Mouse (Mus musculus) cerebellum, adult 11 months (tissue): ENCODE measurements at regions not wholly inside any gene's neighbourhood (a gene's known extent, or its start where the extent isn't known, plus 50 kb on each side); places are given as distances from the start of the nearest gene placed in this dataset.
"Not testable (repeated sequence)": the region's sequence is repeated elsewhere in the genome, so short reads cannot be mapped to it uniquely, and the experiment has no call there.

ENCODE experiments used
- DNase-seq: peaks from one replicate; pipeline ENCODE4 v3.0.0; 2022

DNA sequence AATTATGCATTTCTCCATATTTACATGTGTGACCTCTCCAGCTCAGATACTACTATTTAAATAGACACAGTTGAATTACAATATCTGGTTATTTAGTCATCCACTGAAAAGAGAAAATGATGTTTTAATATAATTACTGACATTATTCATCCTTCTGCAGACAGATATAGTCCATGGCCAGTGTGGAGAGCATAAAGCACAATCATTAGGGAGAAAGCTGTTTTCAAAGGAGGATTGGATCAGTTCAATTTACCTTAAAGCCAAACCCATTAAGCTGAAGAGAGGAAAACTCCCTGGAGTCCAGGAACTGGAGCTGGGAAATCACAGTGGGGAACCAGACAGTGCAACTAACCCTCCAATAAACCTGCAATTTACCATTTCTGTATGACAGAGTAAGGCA, 339.8 kb upstream of the Rgs17 start:
- no peak for DNase-seq

DNA sequence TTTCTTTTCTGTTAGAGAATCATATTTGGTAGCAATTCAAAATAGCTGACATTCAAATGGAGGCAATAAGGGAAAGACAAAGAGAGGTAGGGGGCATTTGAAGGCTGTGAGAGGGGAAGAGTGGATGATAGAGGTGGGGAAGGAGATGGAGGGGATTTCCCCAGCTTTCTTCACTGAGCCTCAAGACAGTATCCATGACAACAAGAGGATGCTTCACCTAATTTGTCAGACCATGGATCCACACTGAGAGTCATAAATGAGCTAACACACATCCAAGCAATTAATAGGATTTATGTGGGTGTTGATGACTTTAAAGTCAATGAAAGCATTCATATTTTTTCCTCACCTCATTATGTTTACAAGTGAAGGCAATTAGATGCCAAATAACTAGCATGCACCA, 343.5 kb upstream of the Rgs17 start:
- DNase-seq, result no peak

DNA sequence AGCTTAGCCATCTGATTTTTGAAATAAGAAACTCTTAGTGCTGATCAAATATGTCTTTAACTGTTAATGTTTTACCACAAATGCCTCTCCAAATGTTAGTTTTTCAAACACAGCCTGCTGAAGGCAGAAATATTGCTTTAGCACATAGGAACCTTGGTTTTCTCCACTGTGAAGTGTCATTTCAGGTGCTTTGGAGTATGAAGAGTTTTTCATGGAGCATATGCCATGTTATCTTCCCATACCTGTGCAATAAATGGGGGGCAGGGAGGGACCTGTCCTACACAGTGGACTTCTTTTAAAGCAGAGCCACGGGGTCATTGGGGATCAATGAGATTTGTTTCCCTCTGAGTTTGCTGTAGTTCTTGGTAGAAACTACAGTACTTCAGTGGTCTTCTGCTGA, 369.2 kb upstream of the Rgs17 start:
- DNase-seq, result no peak

DNA sequence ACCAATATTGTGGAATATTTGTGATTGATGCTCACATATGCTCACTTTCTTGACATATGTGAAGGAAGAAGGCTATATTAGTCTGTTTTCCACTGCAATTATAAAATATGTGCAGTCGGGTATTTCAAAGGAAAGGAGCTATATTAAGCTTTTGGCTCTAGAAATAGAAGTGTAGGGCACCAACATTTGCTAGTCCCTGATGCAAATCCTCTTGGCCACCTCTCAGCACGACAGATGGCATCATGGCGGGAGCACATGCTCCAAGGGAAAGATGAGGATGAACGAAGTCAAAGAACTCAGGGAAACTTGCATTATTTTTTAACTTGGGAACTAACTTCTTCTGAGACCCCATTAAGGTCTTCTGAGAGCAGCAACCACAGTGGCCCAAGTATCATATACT, 374.4 kb upstream of the Rgs17 start:
- peak; percentile 56 for DNase-seq

DNA sequence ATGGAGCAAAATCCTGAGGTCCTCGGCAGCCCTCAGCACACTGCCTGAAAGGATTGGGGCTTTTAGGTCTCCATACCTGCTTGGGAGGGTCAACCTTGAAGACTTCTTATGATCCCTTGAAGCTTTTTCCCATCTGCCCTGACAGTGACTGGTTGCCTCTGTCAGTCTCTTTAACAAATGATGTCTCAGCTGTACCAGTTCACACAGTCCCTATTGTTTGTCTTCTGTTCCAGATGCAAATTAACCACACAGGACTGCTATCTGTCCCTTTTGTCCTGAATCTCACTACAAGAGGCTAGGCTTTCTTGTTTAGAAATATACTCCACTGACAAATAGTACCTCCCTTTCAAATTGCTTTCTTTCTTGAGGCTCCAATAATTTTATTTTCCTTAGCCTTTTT, 375.6 kb upstream of the Rgs17 start:
- DNase-seq, result no peak

DNA sequence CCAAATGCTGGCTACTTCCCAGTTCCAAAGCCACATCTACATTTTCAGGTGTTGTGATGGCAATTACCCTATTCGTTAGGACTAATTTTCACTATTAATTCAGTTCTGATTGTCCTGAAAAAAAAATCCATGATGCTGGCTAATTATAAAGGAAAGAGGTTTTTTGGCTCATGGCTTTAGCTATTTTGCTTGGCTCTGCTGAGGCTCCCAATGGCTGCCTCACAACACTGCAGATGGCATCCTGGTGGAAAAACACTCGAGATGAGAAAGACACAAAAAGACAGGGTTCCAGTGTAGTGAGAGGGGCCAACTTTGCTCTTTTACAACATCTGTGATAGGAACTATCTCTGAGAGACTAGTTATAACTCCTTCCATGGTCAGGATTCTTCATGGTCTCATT, 376.5 kb upstream of the Rgs17 start:
- peak; percentile 10 for DNase-seq

DNA sequence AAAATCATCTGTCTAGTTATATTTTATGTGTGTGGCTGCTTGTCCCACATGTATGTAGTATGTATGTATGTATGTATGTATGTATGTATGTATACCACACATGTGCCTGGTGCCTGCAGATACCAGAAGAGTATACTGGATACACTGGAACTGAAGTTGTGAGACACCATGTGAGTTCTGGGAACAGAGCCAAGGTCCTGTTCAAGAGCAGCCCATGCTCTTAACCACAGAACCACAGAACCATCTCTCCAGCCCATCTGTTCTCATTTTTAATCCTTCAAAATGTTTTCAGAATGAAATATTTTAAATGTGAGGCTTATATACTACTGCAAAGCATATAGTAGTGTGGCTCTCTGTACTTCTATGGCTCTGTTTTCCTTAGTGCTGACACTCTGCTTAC, 379.3 kb upstream of the Rgs17 start:
- DNase-seq, result no peak

DNA sequence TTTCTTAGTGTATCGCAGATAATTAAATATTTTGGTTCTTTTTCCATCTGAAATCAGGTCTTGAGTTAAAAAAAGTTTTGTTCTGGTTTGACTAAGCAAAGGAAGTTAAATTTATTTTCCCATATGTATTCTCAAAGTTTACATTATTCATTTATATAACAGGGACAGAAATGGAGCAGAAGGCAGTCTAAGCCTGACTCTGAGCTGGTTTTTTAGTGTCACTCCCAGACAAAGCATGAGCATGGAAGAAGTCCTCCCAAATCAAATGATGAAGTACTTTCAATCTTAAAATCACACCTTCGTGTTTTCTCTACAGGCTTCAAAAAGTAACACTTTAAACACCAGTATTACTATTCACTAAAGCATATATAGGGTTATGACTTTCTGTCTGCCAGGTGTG, 387.2 kb upstream of the Rgs17 start:
- DNase-seq, result no peak

DNA sequence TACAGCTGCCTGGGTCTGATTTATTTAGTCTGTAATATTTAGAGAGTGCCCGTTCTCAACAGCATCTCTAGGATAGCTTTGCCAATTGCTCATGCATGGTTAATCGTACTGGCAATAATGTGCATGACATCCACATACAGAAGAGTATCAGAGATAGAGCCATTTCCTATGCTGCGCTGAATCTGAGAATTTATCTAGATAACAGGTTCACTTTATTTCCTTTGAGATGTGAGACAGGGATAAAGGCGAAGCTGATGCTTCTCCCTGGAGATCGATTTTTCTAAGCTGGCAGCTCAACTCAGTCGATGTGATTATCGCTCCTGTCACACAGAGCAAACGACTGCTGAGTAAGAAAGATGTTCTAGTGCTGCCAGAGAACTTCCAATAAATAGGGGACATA, 416.7 kb upstream of the Oprm1 start:
- DNase-seq, result no peak

DNA sequence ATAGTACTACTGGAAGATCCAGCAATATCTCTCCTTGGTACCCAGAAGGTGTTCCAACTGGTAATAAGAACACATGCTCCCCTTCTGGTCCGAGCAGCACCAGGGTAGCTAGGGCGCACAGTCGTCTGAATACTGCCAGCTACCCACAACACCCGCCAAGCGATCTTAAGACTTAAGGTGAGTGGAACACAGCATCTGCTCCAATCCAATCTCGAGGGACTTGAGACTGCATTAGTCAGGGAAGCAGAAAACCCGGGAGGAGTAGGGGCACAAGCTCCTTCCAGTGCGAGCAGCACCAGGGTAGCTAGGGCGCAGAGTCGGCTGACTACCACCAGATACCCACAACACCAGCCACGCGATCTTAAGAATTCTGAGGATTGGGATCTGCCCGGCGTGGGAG, 409.1 kb upstream of the Oprm1 start:
- DNase-seq, result not testable (repeated sequence)

DNA sequence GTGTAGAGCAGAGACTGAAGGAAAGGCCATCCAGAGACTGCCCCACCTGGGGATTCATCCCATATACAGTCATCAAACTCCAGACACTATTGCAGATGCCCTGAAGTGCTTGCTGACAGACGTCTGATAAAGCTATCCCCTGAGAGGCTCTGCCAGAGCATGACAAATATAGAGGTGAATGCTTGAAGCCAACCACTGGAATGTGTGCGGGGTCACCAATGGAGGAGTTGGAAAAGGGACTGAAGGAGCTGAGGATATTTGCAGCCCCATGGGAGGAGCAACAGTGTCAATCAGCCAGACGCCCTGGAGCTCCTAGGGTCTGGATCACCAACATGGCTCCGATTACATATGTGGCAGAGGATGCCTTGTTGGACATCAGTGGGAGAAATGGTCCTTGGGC, 392.1 kb upstream of the Oprm1 start:
- DNase-seq, result no peak

DNA sequence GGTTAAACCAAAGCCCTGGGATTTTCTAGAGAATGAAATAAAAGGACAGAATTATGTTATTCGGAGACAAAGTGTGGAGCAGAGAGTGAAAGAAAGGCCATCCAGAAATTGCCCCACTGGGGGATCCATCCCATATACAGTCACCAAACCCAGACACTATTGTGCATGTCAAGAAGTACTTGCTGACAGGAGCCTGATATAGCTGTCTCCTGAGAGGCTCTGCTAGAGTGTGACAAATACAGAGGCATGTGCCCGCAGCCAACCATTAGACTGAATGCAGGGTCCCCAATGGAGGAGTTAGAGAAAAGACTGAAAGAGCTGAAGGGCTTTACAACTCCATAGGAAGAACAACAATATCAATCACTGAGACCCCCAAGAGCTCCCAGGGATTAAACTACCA, 386.6 kb upstream of the Oprm1 start:
- DNase-seq, result no peak

DNA sequence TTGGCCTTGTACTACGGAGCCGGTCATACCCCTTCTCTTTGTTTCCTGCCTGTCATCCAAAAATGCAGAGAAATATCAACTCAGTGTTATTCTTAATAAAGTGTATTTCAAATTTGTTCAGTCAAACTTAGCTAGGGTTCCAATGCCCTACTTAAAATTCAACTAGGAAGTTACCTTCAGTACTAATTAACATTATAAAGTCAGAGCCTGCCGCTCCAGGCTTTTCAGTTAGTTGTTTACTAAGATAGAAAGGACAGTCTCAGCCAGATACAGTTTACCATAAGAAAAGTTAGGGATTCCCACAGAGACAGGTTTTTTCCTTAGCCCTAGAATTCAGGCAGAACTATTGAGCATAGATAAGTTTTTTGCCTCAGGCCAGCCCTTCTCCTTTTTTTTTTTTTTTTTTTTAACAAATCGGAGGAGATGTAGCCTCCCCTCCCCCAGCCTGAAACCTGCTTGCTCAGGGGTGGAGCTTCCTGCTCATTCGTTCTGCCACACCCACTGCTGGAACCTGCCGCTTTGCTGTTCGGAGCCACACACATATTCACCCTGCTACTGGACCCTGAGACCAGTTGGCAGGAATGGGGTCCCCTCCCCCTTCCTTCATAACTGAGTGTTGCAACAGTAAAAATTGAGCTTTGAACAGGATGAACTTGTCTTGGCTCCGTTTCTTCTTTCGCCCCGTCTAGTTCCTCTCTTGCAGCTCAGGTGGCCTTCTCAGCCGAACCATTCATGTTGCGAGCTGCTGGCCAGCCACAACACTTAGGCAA, 340.8 kb upstream of the Oprm1 start:
- not testable (repeated sequence) for DNase-seq

DNA sequence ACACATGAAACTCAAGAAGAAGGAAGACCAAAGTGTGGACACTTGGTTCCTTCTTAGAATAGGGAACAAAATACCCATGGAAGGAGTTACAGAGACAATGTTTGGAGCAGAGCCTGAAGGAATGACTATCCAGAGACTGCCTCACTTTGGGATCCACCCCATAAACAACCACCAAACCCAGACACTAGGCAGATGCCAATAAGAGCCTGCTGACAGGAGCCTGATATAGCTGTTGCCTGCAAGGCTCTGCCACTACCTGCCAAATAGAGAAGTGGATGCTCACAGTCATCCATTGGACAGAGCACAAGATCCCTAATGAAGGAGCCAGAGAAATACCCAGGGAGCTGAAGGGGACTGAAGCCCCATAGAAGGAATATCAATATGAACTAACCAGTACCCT, 340.1 kb upstream of the Oprm1 start:
- not testable (repeated sequence) for DNase-seq

DNA sequence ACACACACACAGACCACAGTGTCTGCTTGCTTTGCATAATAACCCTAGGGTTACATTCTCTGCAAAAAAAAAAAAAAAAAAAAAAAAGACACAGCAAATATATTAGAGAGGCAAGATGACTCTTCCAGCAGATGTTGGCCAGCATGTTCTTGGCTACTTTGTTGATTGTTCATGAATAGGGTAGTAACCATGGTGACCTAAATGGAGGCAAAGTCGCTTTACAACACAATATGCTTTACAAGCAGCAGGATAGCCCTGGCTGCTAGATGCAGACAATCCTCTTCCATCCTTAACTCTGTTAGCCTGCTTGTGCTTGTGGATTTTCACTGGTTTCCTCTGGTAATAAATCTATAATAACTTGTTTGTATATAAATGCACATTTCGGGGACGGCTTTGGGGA, 292.5 kb upstream of the Oprm1 start:
- no peak for DNase-seq

DNA sequence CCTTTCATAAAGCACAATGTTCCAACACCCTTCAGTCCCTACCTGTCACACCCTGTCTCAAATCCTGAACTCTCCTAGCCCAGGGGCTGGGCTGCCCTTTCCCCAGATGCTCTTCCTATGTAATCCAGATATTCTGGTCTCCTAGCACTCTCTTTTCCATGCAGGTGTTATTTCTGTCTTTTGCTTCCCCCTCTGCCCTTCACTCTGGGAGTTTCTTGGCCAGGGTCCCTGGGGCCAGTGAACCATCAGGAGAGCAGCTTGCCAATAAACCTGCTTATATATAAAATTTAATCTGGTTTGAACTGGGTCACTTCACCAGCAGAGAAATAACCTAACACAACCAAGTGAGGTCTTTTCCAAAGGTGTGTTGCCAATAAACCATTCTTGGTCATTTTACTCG, 278.0 kb upstream of the Oprm1 start:
- DNase-seq, result no peak

DNA sequence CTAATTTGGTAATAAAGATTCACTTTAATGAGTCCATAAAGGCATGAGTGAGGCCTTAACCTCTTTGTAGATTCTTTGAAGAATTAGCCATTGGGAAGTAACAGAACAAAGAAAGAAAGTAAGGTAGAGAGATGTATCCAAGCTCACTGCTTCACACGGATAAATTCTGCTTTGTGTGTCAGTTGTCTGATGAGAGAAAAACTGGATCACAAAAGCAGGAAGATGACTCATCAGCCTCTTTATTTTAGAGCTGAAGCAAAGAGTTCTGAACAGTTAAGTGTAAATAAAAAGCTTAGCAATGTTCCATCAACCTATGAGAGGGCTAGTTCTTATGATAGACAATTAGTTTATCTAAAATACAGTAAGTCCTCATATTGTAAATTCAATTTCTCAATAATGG, 269.7 kb upstream of the Oprm1 start:
- DNase-seq, result no peak

DNA sequence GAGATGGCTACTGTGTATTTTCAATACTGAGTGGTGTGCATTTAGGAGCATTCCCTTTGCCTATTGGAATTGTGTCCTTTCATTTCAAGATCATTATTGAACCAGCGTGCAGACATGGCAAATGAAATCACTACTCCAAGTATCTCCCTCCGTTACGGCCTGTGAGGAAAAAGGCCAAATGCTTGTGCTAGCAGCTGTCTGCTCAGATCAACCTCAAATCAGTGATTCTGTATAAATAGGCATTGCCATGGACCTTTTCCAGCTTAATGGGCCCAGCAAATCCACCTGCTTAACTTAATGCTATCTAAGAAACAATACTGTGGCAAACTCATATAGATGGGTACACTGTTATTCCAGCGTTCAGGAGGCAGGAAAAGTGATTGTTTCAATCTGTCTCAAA, 265.6 kb upstream of the Oprm1 start:
- no peak for DNase-seq

DNA sequence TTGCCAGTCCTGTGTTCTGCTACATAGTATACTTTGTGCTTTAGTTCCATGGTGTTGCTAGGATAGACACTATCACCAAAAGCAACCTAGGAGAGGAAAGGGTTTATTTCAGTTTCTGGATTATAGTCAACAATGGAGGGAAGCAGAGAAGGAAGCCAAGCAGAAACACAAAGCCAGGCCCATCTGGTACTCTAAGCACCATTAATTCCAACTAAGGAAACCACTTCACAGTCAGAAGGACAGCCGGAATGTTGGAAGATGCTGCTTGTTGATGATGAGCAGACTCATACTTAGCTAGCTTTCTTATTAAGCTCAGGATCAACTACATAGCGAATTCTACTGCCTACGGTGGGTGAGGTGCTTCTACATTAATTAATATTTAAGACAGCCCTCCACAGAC, 263.2 kb upstream of the Oprm1 start:
- no peak for DNase-seq

DNA sequence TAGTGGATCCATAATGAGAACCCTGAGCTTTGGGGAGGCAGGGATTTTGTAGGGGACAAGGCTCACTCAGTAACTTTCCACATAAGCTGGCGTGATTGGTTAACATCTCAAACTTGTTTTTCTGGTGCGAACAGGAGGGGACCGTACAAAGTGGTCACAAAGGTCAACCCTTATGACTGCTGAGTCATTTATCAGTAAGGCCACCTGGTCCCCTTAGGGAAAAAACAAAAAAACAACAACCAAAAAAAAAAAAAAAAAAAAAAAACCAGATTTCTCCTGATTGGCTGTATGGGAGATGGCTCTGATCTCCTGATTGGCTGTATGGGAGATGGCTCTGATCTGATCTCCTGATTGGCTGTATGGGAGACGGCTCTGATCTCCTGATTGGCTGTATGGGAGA, 244.0 kb upstream of the Oprm1 start:
- no peak for DNase-seq

DNA sequence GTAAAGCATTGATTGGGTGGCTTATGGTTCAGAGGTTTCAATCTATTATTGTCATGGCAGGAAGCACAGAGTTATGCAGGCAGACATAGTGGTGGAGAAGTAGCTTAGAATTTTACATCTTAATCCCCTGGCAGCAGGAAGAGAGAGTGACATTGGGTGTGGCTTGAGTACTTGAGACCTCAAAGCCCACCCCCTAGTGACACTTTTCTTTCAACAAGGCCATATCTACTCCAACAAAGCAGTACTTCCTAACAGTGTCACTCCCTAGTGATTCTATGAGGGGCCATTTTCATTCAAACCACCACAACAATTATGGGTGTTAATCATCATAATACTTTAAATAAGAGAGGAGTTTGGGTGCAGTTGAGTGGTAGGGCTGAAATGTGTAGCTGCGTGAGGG, 195.8 kb upstream of the Oprm1 start:
- no peak for DNase-seq

DNA sequence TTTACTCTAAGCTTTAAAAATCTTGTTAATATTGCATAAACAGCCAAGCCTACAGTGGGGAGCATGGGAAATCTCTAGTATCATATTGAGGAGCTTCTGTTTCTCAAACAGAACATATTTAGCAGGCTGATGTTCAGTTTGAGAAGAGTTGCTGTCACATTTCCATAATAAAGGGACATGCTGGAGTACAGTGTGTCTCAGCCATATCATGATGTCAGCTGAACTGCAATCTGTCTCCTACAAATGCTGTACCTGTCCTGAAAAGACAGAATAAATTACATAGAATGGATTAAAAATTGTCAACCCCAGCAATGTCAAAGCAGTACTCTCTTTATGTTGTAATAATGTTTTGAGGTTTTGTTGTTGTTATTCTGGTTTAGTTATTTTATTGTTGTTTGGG, 179.7 kb upstream of the Oprm1 start:
- no peak for DNase-seq

DNA sequence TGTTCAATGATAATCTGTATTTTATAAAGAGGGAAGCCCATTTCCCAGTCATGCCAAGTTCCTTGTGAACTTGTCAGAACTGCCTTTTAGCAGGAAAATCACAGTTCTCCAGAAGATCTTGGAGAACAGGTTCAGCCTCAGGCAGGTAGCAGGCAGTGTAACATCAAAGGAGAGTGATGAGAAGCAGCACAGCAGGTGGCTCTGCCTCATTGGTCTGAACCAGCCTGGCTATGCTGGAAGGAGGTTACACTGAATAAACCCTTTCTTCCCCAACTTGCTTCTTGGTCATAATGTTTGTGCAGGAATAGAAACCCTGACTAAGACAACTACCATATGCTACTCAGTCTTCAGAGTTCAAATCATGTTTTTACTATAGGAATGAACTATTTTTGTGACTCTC, 172.5 kb upstream of the Oprm1 start:
- DNase-seq, result not testable (repeated sequence)

DNA sequence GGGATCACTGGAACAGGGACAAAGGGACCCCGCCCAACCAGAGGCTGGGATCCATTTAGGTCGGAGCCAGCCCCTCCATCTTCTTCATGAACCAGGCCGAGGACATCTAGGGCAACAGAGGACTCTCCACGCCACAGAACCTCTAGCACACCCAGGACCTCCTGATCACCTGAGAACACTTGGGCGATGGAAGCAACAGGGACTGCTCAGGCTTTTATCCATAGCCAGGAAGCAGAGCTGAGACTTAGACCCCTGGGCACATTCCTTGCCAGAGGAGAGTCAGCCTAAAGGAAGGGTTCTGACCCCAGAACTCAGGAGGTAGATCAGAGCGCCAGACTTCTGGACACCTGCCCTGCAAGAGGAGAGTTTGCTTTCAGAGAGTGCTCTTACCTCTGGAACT, 168.1 kb upstream of the Oprm1 start:
- no peak for DNase-seq

DNA sequence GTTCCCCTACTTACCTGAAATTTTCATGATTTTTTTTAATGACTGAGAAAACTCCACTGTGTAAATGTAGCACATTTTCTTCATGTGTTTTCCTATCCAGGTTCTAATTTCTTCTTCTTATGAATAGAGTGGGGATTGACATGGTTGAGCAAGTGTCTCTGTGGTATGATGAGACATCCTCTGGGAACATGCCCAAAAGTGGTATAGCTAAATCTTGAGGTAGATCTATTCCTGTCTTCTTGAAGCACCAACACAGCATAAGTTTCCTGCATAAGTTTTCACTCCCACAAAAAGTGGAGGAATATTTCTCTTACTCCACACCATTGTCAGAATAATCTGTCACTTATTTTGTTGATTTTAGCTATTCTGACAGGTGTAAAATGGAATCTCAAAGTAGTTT, 161.1 kb upstream of the Oprm1 start:
- no peak for DNase-seq

DNA sequence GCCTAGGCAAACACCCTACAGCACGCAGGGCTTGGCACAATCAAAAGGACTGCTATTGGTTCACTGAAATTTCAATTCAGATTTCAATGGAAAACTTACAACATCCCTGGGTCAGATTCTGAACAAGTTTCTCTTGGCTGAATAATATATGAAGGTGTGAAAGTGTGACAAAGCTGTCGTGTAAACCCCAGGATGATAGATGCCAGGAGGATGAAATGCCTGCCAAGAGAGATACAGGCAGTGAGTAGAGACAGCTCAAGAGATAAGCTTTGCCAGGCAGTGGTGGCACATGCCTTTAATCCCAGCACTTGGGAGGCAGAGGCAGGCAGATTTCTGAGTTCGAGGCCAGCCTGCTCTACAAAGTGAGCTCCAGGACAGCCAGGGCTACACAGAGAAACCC, 159.7 kb upstream of the Oprm1 start:
- not testable (repeated sequence) for DNase-seq
